Mouse (Mus musculus): ENCODE data around the gene Swi5.
A peak's percentile ranks its signal among the peaks of the same experiment; 100 is the strongest.
"Not testable (repeated sequence)": the region's sequence is repeated elsewhere in the genome, so short reads cannot be mapped to it uniquely, and the experiment has no call there.

Gene Swi5

GRCm38 (mm10) chr2:32311443-32312317 is 23.8 kb upstream of the Swi5 start:
- no peak for DNase-seq (ENCODE audit: low read depth, low spot score)

DNA sequence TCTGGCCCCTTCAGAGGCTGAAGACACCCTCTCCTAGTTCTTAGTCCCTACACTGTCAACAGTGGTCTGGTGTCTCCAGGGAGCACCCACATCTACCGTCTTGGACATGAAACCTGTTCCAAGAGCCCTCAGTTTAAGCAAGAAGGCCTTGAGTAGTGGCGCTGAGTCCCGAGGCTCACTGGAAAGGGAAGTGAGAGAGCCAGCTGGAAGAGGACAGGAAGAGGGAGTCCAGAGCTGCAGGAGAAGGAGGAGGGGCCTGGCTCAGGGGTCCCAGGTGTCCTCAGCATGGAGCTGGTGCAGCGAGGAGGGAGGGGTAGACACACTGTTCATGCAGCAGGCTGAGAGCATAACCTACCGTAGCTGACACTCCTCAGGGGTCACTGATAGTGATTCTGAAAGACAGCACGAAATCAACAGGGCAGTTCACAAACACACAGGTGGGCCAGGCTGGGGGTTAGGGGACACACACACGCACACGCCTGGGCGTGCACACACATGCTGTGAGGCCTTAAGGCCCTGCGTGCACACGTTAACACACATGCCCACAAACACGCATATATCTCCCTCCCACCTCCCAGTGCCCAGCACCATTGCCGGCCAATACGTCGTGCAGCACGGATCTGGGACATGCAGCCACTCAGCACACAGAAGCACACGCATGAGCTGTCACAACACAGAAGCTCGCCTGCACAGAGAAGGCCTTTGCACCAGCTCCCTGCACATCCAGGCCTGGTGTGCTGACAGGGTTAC is 22.4 kb upstream of the Swi5 start:
- no peak for DNase-seq (ENCODE audit: low read depth, low spot score)

GRCm38 (mm10) chr2:32308870-32309568 is 21.1 kb upstream of the Swi5 start:
- no peak for DNase-seq (ENCODE audit: low read depth, low spot score)

- DNase-seq (ENCODE audit: low read depth, low spot score) = peak; percentile 90
These were observed 20.3 kb upstream of the Swi5 start for GRCm38 (mm10) chr2:32307941-32308760.

DNA sequence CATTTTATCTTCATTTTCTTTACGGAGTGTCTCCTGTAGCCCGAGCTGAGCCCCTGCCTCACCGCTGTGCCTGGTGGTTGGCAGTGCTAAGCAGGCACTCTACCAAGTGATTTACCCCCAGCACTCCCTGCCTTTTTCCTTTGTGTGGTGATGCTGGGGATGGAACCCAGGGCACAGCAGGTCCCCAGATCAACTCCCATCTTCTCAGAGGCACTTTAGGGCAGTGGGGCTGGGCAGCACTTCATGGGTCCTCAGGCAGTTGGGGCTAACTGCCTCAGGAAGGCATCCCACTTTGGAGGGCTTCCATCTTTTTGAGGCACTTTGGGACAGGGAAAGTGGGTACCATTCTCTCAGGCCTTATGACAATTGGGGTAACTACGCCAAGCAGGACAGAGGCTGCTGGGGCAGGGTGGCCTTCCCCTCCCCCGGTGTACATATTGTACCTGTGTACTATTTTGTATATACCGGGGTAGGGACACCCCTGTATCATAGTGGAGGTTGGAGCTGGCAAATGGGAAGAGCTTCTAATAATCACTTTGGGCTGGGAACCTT is 19.4 kb upstream of the Swi5 start:
- no peak for DNase-seq (ENCODE audit: low read depth, low spot score)

DNA sequence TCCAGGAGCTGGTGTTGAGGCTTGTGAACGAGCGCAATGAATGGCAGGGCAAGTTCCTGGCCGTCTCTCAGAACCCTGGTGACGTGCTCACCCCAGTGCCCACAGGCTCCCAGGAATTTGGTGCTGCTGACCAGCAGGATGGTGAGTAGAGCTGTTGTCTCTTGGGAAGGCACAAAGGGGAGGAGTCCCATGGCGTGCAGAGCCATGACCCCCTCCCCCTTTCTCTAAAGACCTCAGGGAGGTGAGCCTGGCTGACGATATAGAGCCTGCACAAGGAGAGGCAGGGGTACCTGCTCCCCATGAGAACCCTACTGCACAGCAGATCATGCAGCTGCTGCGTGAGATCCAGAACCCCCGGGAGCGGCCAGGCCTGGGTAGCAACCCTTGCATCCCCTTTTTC is 18.3 kb upstream of the Swi5 start:
- no peak for DNase-seq (ENCODE audit: low read depth, low spot score)

GRCm38 (mm10) chr2:32305668-32306067 is 17.8 kb upstream of the Swi5 start:
- DNase-seq (ENCODE audit: low read depth, low spot score) = no peak

GRCm38 (mm10) chr2:32304145-32304832 is 16.4 kb upstream of the Swi5 start:
- DNase-seq (ENCODE audit: low read depth, low spot score) = peak; percentile 80

DNA sequence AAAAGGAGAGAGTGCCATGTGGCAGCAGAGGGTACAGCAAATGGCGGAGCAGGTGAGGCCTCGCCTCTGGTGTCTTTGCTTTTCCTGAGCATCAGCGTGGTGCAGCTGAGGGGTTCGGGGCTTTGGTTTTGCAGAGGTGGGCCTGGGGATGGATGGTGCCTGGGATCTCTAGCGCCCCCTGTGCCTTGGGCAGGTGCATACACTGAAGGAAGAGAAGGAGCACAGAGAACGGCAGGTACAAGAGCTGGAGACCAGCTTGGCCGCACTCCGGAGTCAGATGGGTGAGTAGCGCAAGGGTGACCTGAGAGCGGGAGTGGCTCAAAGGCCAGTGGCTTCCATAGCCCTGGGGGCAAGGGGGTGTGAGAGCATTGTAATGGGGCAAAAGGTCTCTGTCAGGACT is 15.1 kb upstream of the Swi5 start:
- no peak for DNase-seq (ENCODE audit: low read depth, low spot score)

DNA sequence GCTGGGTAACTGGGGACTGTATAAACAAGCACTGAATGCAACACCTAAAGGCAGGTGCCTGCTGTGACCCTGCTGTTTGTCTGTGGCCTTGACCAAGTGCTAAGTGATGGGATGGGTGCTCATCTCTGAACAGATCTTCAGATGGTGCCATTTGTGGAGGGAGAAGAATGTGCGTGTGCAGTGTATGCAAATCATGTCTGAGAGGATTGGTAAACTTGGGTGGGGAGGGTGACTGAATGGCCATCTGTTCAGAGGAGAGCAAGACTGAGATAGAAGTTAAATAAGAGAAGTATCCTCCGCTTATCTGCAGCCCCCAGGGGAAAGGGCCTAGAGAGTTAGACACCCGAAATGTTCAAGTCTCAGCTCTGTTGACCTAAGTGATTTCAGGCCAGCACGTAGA is 11.6 kb upstream of the Swi5 start:
- DNase-seq (ENCODE audit: low read depth, low spot score) = no peak

DNA sequence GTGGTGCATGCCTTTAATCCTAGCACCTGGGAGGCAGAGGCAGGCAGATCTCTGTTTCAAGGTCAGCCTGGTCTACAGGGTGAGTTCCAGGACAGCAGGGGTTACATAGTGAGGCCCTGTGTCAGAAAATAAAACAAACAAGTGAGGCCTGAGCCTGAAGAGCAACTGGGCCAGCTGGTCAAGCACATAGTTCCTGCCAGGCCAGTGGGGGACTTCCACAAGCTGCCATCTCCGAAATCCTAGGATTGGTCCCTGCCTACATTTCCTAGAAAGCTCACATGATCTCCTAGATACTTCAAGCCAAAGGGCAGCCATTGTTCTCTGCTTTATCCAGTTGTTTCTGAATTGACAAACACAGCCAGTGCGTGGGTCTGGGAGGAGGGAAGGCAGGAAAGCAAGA is 8.0 kb upstream of the Swi5 start:
- not testable (repeated sequence) for DNase-seq (ENCODE audit: low read depth, low spot score)

GRCm38 (mm10) chr2:32295285-32295684 is 7.4 kb upstream of the Swi5 start:
- DNase-seq (ENCODE audit: low read depth, low spot score) = no peak

- DNase-seq (ENCODE audit: low read depth, low spot score) = no peak
These were observed 6.5 kb upstream of the Swi5 start for GRCm38 (mm10) chr2:32294348-32294747.

GRCm38 (mm10) chr2:32289578-32289977 is 1.7 kb upstream of the Swi5 start:
- peak; percentile 88 for DNase-seq (ENCODE audit: low read depth, low spot score)

DNA sequence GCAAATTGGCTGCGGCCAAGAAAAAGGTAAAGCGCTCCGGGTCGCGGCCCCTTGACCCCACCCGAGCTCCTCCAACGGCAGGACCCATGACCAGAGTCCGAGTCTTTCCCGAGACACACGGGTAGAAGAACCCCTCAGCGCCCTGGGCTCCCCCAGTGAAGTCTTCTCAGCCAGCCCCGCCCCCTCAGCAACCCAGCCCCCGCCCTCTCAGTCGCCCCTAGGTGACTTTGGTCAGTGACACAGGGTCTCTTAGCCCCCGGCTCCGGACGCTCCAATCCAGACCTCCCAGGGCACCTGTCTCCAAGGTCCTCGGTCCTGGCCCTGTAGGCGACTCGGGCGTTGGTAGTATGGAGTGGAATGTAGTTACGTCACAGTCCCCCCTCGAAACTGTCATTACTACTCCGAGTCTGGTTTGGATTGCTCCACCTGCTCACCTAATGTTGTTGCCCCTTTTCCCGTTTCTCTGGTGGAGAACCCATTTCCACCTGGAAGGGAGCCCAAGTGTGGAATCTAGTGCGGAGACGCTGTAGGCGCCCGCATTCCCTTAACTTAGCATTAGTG is 576 bp upstream of the Swi5 start:
- DNase-seq (ENCODE audit: low read depth, low spot score) = peak; percentile 55

- DNase-seq (ENCODE audit: low read depth, low spot score) = peak; percentile 60
These were observed 488 bp downstream of the Swi5 start, which contains the start of gene Golga2 for GRCm38 (mm10) chr2:32287334-32287840. Golga2 (plus strand) TSS chr2:32287384.

DNA sequence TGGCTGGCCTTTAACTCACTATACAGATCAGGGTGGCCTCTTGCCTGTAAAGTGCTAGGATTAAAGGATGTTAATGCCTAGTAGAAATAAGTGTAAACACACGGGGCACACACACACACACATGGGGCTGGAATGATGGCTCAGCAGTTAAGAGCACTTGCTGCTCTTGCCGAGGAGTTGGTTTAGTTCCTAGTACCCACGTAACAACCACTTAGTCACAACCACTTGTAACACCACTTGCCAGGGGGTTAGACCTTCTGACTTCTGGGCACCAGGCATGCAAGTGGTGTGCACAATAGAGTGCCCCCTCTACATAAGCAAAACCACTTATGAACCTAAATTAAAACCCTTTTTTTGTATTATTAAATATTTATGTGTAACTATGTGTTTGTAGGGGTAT is 3.9 kb downstream of the Swi5 start:
- no peak for DNase-seq (ENCODE audit: low read depth, low spot score)

DNA sequence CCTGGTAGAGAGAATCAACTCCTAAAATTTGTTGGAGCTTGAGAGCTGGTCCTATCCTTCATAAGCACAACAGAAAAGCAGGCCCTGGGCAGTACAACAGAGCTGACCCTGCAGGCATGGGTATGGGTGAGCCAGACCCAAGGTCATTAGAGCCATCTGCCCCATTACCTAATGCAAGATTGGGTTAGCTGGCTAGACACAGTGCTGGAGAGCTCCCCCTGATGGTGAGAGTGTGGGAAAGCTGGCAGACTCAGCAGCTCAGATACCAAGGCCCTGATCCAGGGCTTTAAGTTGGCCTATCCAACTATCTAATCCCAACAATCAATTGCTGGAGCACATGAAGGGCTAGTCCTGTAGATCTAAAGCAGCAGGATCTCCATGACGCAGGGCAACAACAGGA is 5.1 kb downstream of the Swi5 start:
- DNase-seq (ENCODE audit: low read depth, low spot score) = peak; percentile 82

DNA sequence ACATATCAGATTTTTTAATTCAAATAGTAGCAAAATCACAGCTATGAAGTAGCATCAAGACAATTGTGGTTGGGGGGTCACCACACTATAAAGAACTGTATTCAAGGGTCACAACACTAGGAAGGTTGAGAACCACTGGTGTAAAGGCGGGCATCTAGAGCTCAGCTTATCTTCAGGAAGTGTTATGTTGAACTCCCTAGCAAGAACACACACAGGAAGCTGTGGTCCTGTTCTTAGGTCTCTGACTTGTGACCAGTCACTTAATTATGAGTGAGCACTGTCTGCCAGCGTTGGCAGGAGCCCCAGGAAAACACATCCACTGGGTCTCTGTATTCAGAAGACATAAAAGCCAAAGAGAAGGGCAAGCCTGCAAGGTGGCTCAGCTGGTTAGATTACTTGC is 5.6 kb downstream of the Swi5 start:
- no peak for DNase-seq (ENCODE audit: low read depth, low spot score)

DNA sequence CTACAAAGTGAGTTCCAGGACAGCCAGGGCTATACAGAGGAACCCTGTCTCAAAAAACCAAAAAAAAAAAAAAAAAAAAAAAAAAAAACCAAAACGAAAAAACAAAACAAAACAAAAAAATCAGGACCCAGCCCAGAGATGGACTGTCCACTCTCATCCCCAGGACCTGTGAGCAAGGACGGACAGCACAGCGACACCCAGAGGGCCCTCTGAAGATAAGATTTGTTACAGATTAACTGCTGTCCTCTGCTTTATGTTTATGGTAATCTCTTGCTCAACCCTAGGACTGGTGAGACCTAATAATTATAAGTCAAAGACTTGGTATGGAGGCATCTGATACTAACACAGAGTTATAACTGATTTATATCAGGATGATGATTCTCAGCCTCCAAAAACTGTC is 12.1 kb downstream of the Swi5 start:
- no peak for DNase-seq (ENCODE audit: low read depth, low spot score)
